Mouse (Mus musculus): ENCODE measurements at regions not wholly inside any gene's neighbourhood (a gene's known extent, or its start where the extent isn't known, plus 50 kb on each side); places are given as distances from the start of the nearest gene placed in this dataset.

- TF ChIP-seq CTCF (IDR thresholded peaks at IDR 0.05; ENCODE audit: low read depth, low read length) (no peak), GATA1 (IDR thresholded peaks at IDR 0.05; ENCODE audit: borderline replicate concordance, low read length) (no peak), POLR2AphosphoS5 (IDR thresholded peaks at IDR 0.05; ENCODE audit: insufficient replicate concordance, low read depth, low read length) (no peak), TAL1 (conservative IDR thresholded peaks at IDR 0.05; ENCODE audit: low read depth, low read length) (no peak)
Measured at GRCm38 (mm10) chr3:103515946-103516345, 59.1 kb upstream of the Syt6 start.

Measured in G1E (cell line).